In the genomic region with DNA sequence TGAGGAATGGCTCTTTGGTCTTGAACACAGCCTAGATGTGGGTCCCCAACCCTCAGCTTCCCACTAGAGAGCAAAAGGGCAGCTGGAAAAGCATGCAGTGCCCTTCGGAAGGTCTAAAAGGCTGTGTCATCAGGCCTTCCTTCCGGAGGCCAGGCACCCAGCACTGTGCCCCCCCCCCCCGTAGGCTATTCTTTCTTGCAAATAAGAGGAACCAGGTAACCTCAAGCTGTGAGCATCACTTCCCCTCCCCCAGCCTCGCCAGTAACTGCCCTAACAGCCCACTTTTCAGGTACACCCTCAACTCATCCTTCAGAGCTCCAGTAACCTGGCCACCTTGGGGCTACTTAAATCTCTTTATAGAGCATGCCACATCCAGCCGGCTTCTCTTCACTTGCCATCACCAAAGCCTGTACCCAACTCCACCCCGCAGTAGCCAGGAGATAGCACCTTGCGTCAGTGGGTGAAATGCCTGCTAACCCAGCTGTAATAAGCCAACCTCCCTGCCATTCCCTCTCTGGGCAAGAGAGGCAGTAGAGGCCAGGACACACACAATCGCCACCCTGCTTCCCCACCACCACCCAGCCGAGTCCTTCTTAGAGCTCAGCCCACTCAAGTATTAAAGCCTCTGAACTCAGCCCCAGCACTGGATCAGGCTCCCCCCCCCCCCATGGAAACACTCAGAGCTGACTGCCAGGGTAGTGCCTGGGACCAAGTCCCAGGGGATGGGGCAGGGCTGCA, we compare ENCODE assay signal across 8 mouse cellular contexts. TPM values are rescaled to one million over a fixed set of nuclear protein-coding genes. Genes with fewer than 3 reads are reported as not detected.
DNase-seq lines count a peak whose midpoint lies in the region; ATAC-seq and TF ChIP-seq lines count a peak whose summit lies in the region.

No protein-coding gene starts in this region.

- H3K4me3 ChIP-seq in forebrain, postnatal 0 days (ENCODE audit: low read depth, low read length) = no peak overlapping the region
- H3K4me3 ChIP-seq in forebrain, embryonic 11.5 days (ENCODE audit: low read depth, low read length) = no peak overlapping the region
- H3K4me3 ChIP-seq in G1E (ENCODE audit: low read depth, low read length) = peak overlapping the region; percentile 91
- 0 out of 2 replicates have a peak overlapping the region, but pooled peaks have one; percentile 61 for H3K4me3 ChIP-seq in embryonic fibroblast, embryonic 13.5 days (ENCODE audit: insufficient read depth, low read length)
- no peak overlapping the region for H3K4me3 ChIP-seq in kidney, embryonic 16.5 days (ENCODE audit: low read length)
- no peak overlapping the region for H3K4me3 ChIP-seq in stomach, embryonic 16.5 days (replicated peaks; ENCODE audit: low read length)

- H3K4me2 ChIP-seq in forebrain, postnatal 0 days (ENCODE audit: low read depth) = 0 out of 2 replicates have a peak overlapping the region, but pooled peaks have one; percentile 97
- no peak overlapping the region for H3K4me2 ChIP-seq in forebrain, embryonic 11.5 days (ENCODE audit: low read depth, low read length, severe bottlenecking)
- peak overlapping the region; percentile 96; the same call in 1 of the 2 replicates for H3K4me2 ChIP-seq in kidney, embryonic 16.5 days (replicated peaks; ENCODE audit: low read depth, low read length)
- peak overlapping the region; percentile 92; the same call in 1 of the 2 replicates for H3K4me2 ChIP-seq in stomach, embryonic 16.5 days (ENCODE audit: low read depth, low read length)

- no peak for ATAC-seq in forebrain, postnatal 0 days
- ATAC-seq in forebrain, embryonic 11.5 days (replicated peaks; ENCODE audit: low FRiP score) = no peak; the same call in 1 of the 2 replicates
- ATAC-seq in G1E (ENCODE audit: extremely low read depth, insufficient number of reproducible peaks, low FRiP score, poor library complexity, severe bottlenecking) = peak; percentile 59
- 0 out of 2 replicates have a peak, but pooled peaks have one; percentile 17 for ATAC-seq in kidney, embryonic 16.5 days (ENCODE audit: low FRiP score, low TSS enrichment)
- peak; percentile 70 for ATAC-seq in megakaryocyte, adult 5-6 weeks (ENCODE audit: poor library complexity, severe bottlenecking)
- ATAC-seq in stomach, embryonic 16.5 days (ENCODE audit: insufficient read depth, low FRiP score) = no peak

- peaks cover 6% of the 10 kb centered on the region; the same call in 1 of the 2 replicates for H3K4me1 ChIP-seq in forebrain, postnatal 0 days (ENCODE audit: insufficient read depth)
- H3K4me1 ChIP-seq in forebrain, embryonic 11.5 days (replicated peaks; ENCODE audit: control insufficient read depth, insufficient read depth, low read length) = peaks cover 4% of the 10 kb centered on the region
- H3K4me1 ChIP-seq in G1E (ENCODE audit: insufficient read depth, low read depth, low read length) = peaks cover 72% of the 10 kb centered on the region
- peaks cover 2% of the 10 kb centered on the region; the same call in 1 of the 2 replicates for H3K4me1 ChIP-seq in embryonic fibroblast, embryonic 13.5 days (ENCODE audit: control insufficient read depth, insufficient read depth, low read length)
- H3K4me1 ChIP-seq in kidney, embryonic 16.5 days (ENCODE audit: insufficient read depth, low read length) = peaks cover 14% of the 10 kb centered on the region
- H3K4me1 ChIP-seq in stomach, embryonic 16.5 days (ENCODE audit: control insufficient read depth, insufficient read depth, low read length) = peaks cover 13% of the 10 kb centered on the region

- no peak for DNase-seq in forebrain, postnatal 0 days
- no peak for DNase-seq in forebrain, embryonic 11.5 days (ENCODE audit: low spot score)
- peak; percentile 80 for DNase-seq in G1E (ENCODE audit: low spot score)
- DNase-seq in right cerebral cortex, adult 2 months (ENCODE audit: low spot score in 2 of 2) = no peak

- no peaks in the 10 kb centered on the region for H3K36me3 ChIP-seq in forebrain, postnatal 0 days (ENCODE audit: insufficient read depth)
- H3K36me3 ChIP-seq in forebrain, embryonic 11.5 days (ENCODE audit: control insufficient read depth, insufficient read depth, low read length) = no peaks in the 10 kb centered on the region
- H3K36me3 ChIP-seq in G1E (replicated peaks) = peaks cover 50% of the 10 kb centered on the region
- H3K36me3 ChIP-seq in kidney, embryonic 16.5 days (ENCODE audit: insufficient read depth, low read length) = no peaks in the 10 kb centered on the region
- no peaks in the 10 kb centered on the region for H3K36me3 ChIP-seq in stomach, embryonic 16.5 days (ENCODE audit: control insufficient read depth, insufficient read depth, low read length)

- no peak overlapping the region for H3K27ac ChIP-seq in forebrain, postnatal 0 days (ENCODE audit: low read depth, low read length)
- H3K27ac ChIP-seq in forebrain, embryonic 11.5 days (ENCODE audit: low read depth, low read length) = no peak overlapping the region
- H3K27ac ChIP-seq in embryonic fibroblast, embryonic 13.5 days (ENCODE audit: insufficient read depth, low read length) = peak overlapping the region; percentile 4; the same call in 1 of the 2 replicates
- no peak overlapping the region for H3K27ac ChIP-seq in kidney, embryonic 16.5 days (ENCODE audit: low read length)
- H3K27ac ChIP-seq in stomach, embryonic 16.5 days (ENCODE audit: low read length) = no peak overlapping the region

- H3K9ac ChIP-seq in forebrain, postnatal 0 days = no peak overlapping the region
- H3K9ac ChIP-seq in forebrain, embryonic 11.5 days (ENCODE audit: low read length) = no peak overlapping the region
- H3K9ac ChIP-seq in kidney, embryonic 16.5 days (replicated peaks; ENCODE audit: low read length) = peak overlapping the region; percentile 68; the same call in 1 of the 2 replicates
- no peak overlapping the region for H3K9ac ChIP-seq in stomach, embryonic 16.5 days (ENCODE audit: low read length)

- H3K27me3 ChIP-seq in forebrain, postnatal 0 days (ENCODE audit: insufficient read depth, low read length) = no peaks in the 10 kb centered on the region
- peaks cover 3% of the 10 kb centered on the region for H3K27me3 ChIP-seq in forebrain, embryonic 11.5 days (ENCODE audit: control insufficient read depth, insufficient read depth, low read length)
- no peaks in the 10 kb centered on the region for H3K27me3 ChIP-seq in G1E (ENCODE audit: insufficient read depth, low read length)
- no peaks in the 10 kb centered on the region for H3K27me3 ChIP-seq in kidney, embryonic 16.5 days (ENCODE audit: insufficient read depth, low read length)
- no peaks in the 10 kb centered on the region for H3K27me3 ChIP-seq in stomach, embryonic 16.5 days (ENCODE audit: control insufficient read depth, insufficient read depth, low read length)

- 0 out of 2 replicates have a peak, but pooled peaks have one; percentile 25 for TF ChIP-seq POLR2A in embryonic fibroblast, embryonic 13.5 days (IDR thresholded peaks at IDR 0.05; ENCODE audit: low read depth, low read length)

- WGBS in forebrain, postnatal 0 days = 49% methylated on average over 9 of the region's 9 CpGs
- WGBS in forebrain, embryonic 11.5 days = 50% methylated on average over 9 of the region's 9 CpGs
- 53% methylated on average over 9 of the region's 9 CpGs for WGBS in kidney, embryonic 16.5 days
- 51% methylated on average over 9 of the region's 9 CpGs for WGBS in stomach, embryonic 16.5 days

- no peaks in the 10 kb centered on the region for H3K9me3 ChIP-seq in forebrain, postnatal 0 days (ENCODE audit: low read length)
- no peaks in the 10 kb centered on the region for H3K9me3 ChIP-seq in forebrain, embryonic 11.5 days (ENCODE audit: control insufficient read depth, low read length)
- no peaks in the 10 kb centered on the region for H3K9me3 ChIP-seq in G1E (replicated peaks)
- no peaks in the 10 kb centered on the region for H3K9me3 ChIP-seq in kidney, embryonic 16.5 days (ENCODE audit: low read length)
- H3K9me3 ChIP-seq in stomach, embryonic 16.5 days (replicated peaks; ENCODE audit: control insufficient read depth, low read length) = no peaks in the 10 kb centered on the region

- peak; percentile 36; the same call in 1 of the 2 replicates for TF ChIP-seq CTCF in forebrain, postnatal 0 days (IDR thresholded peaks at IDR 0.05; ENCODE audit: low read depth)
- TF ChIP-seq CTCF in G1E (IDR thresholded peaks at IDR 0.05; ENCODE audit: low read depth, low read length) = no peak
- peak; percentile 31; the same call in 1 of the 2 replicates for TF ChIP-seq CTCF in embryonic fibroblast, embryonic 13.5 days (IDR thresholded peaks at IDR 0.05; ENCODE audit: borderline replicate concordance, insufficient read depth, low read length)

RNA-seq across cellular contexts. Expression of a gene that starts 1.6 kb away (rescaled TPM):
- total RNA-seq in forebrain, postnatal 0 days (2014; rRNA removed) = 26.9 and 27.3 TPM in 2 replicates
- polyA plus RNA-seq in forebrain, postnatal 0 days (2015; fragmentation: Nextera tagmentation; extraction: Ambion mirVana) = 38.4 and 44.9 TPM in 2 replicates
- 15.0 and 16.0 TPM in 2 replicates for polyA plus RNA-seq in forebrain, embryonic 11.5 days (2014; fragmentation: Nextera tagmentation; extraction: Ambion mirVana)
- 64.3 and 68.7 TPM in 2 replicates for total RNA-seq in G1E (2014; fragmentation: Nextera tagmentation)
- 42.8 and 46.0 TPM in 2 replicates for total RNA-seq in G1E (2017)
- 27.0 and 34.1 TPM in 2 replicates for polyA plus RNA-seq in G1E (2012)
- polyA plus RNA-seq in embryonic fibroblast, embryonic 13.5 days (2011; ENCODE audit: insufficient read length, low read depth, missing spikeins) = 21.7 TPM in 2 replicates
- 26.8 and 29.1 TPM in 2 replicates for polyA plus RNA-seq in kidney, embryonic 16.5 days (2015; fragmentation: Nextera tagmentation; extraction: Ambion mirVana)
- total RNA-seq in megakaryocyte, adult 5-6 weeks (2015) = 74.3 and 89.0 TPM in 2 replicates
- total RNA-seq in megakaryocyte, adult 5-6 weeks (2017) = 48.1 and 51.6 TPM in 2 replicates
- 20.7 and 21.4 TPM in 2 replicates for polyA plus RNA-seq in stomach, embryonic 16.5 days (2015; fragmentation: Nextera tagmentation; extraction: Ambion mirVana)

Comparison
In these comparisons a context has a peak if more than half of its experiments do, and no peak if none do; other contexts are left out.
1. ATAC-seq: peak in G1E (single experiment), kidney, embryonic 16.5 days (single experiment) and megakaryocyte, adult 5-6 weeks (single experiment); none in forebrain, postnatal 0 days (single experiment), forebrain, embryonic 11.5 days (single experiment) and stomach, embryonic 16.5 days (single experiment).
2. H3K4me3 ChIP-seq: peak in G1E (single experiment) and embryonic fibroblast, embryonic 13.5 days (single experiment); none in forebrain, postnatal 0 days (single experiment), forebrain, embryonic 11.5 days (single experiment), kidney, embryonic 16.5 days (single experiment) and stomach, embryonic 16.5 days (single experiment).